Mouse (Mus musculus) olfactory bulb, adult 2 months (tissue): ENCODE data around the gene Bmp2k.

ENCODE experiments used
- CTCF ChIP-seq: fragments of 200-500 bp; IDR thresholded peaks from 2 replicates; pipeline ENCODE4 v1.5.1; 2012; ENCODE audit warnings: low read depth, mild to moderate bottlenecking, low read length, moderate library complexity; ENCODE audit not compliant: insufficient read depth
- POLR2A ChIP-seq: fragments of 200-500 bp; IDR thresholded peaks from 2 replicates; pipeline ENCODE4 v1.6.1; 2012; ENCODE audit warnings: mild to moderate bottlenecking, low read depth, low read length, moderate library complexity; ENCODE audit not compliant: insufficient read depth

- TF ChIP-seq CTCF (no peak), POLR2A (no peak)
Measured at GRCm38 (mm10) chr5:96983142-96983541, 14.3 kb upstream of the Bmp2k start.
